Mouse (Mus musculus) heart, embryonic 11.5 days (tissue): ENCODE measurements around the gene Pwp1. TPM values are rescaled to one million over a fixed set of nuclear protein-coding genes. Genes with fewer than 3 reads are reported as not detected.

ENCODE experiments used
- ATAC-seq: fragments of 200-750 bp; cut with Nextera tagmentation; replicated peaks from 2 replicates; pipeline ENCODE4 v1.8.0; 2017; ENCODE audit warnings: moderate library complexity; ENCODE audit not compliant: insufficient number of reproducible peaks, low FRiP score, low TSS enrichment
- H3K27ac ChIP-seq: fragments of 300-500 bp; sonication (generic); 2 replicates; pipeline ENCODE4 v1.5.1; 2014; ENCODE audit warnings: mild to moderate bottlenecking, low read depth, low read length
- H3K27me3 ChIP-seq: fragments of 300-500 bp; sonication (generic); 2 replicates; pipeline ENCODE4 v1.6.1; 2014; ENCODE audit warnings: mild to moderate bottlenecking, low read length, mixed read lengths; ENCODE audit not compliant: control insufficient read depth, insufficient read depth
- H3K36me3 ChIP-seq: fragments of 300-500 bp; sonication (generic); 2 replicates; pipeline ENCODE4 v1.6.1; 2014; ENCODE audit warnings: mild to moderate bottlenecking, low read length, moderate library complexity, mixed read lengths; ENCODE audit not compliant: control insufficient read depth, insufficient read depth
- H3K4me1 ChIP-seq: fragments of 300-500 bp; sonication (generic); 2 replicates; pipeline ENCODE4 v1.6.1; 2014; ENCODE audit warnings: low read length; ENCODE audit not compliant: control insufficient read depth, insufficient read depth
- H3K4me2 ChIP-seq: fragments of 300-500 bp; sonication (generic); 2 replicates; pipeline ENCODE4 v1.6.1; 2014; ENCODE audit warnings: mild to moderate bottlenecking, moderate library complexity
- H3K4me3 ChIP-seq: fragments of 300-500 bp; sonication (generic); 2 replicates; pipeline ENCODE4 v1.5.1; 2014; ENCODE audit warnings: low read depth, low read length
- H3K9ac ChIP-seq: fragments of 300-500 bp; sonication (generic); 2 replicates; pipeline ENCODE4 v1.6.1; 2014; ENCODE audit warnings: mild to moderate bottlenecking, low read depth, low read length, moderate library complexity
- H3K9me3 ChIP-seq: fragments of 300-500 bp; sonication (generic); replicated peaks from 2 replicates; pipeline ENCODE4 v1.6.1; 2016; ENCODE audit warnings: low read length; ENCODE audit not compliant: control insufficient read depth
- WGBS: fragments of 180-500 bp; shearing (Covaris S2); extraction: QIAGEN DNeasy Blood & Tissue Kit; methylation state at CpG from one replicate; pipeline ENCODE4 v1.1.7; 2014; ENCODE audit not compliant: insufficient replicate concordance; 5-methylcytosine and 5-hydroxymethylcytosine counted together
- polyA plus RNA-seq: library from polyadenylated mRNA; unstranded; fragments of >200 nt; fragmentation: Nextera tagmentation; extraction: Ambion mirVana; gene quantifications from 2 replicates; pipeline ENCODE4 v1.2.1, GENCODE M21; 2014

Gene Pwp1
- polyA plus RNA-seq, 1 experiment from 2014 or later, result 57.7 TPM

GRCm38 (mm10) chr10:85875812-85876211 lies 46.5 kb downstream of the Pwp1 start:
- H3K27ac ChIP-seq, result no peak overlapping the region
- ATAC-seq, result no peak
- no peak overlapping the region for H3K4me3 ChIP-seq
- H3K27me3 ChIP-seq, result no peaks in the 10 kb centered on the region
- H3K4me2 ChIP-seq, result no peak overlapping the region
- 90% methylated on average over 5 of the region's 5 CpGs for WGBS
- H3K9me3 ChIP-seq, result no peaks in the 10 kb centered on the region
- H3K36me3 ChIP-seq, result peaks cover 20% of the 10 kb centered on the region
- H3K9ac ChIP-seq, result no peak overlapping the region
- peaks cover 4% of the 10 kb centered on the region; the same call in 1 of the 2 replicates for H3K4me1 ChIP-seq

- WGBS, result 87% methylated on average over 8 of the region's 8 CpGs
- no peak for ATAC-seq
- no peak overlapping the region for H3K9ac ChIP-seq
- no peaks in the 10 kb centered on the region for H3K9me3 ChIP-seq
- H3K27ac ChIP-seq, result no peak overlapping the region
- no peak overlapping the region for H3K4me2 ChIP-seq
- no peaks in the 10 kb centered on the region for H3K4me1 ChIP-seq
- H3K4me3 ChIP-seq, result no peak overlapping the region
- H3K36me3 ChIP-seq, result peaks cover 30% of the 10 kb centered on the region
- no peaks in the 10 kb centered on the region for H3K27me3 ChIP-seq
These were observed 50.7 kb downstream of the Pwp1 start for GRCm38 (mm10) chr10:85879886-85880486.

- Histone ChIP-seq H3K27me3 (no peaks in the 10 kb centered on the region), H3K9ac (peak within 1 kb of the TSS; percentile 94), H3K4me3 (peak within 1 kb of the TSS; percentile 92), H3K36me3 (peaks cover 7% of the 10 kb centered on the region; the same call in 1 of the 2 replicates), H3K9me3 (no peaks in the 10 kb centered on the region), H3K27ac (peak within 1 kb of the TSS; percentile 92), H3K4me1 (peaks cover 6% of the 10 kb centered on the region; the same call in 1 of the 2 replicates), H3K4me2 (peak within 1 kb of the TSS; percentile 86)
- ATAC-seq, result peak; percentile 99
- WGBS, result under 1% methylated on average over 81 of the region's 90 CpGs
These were observed 87.4 kb downstream of the Pwp1 start, which contains the start of gene Prdm4 for GRCm38 (mm10) chr10:85916498-85917309. Prdm4 (minus strand) TSS chr10:85917142.

- no peak within 1 kb of the TSS; the same call in 1 of the 2 replicates for H3K9ac ChIP-seq
- H3K36me3 ChIP-seq, result no peaks in the 10 kb centered on the region
- H3K27me3 ChIP-seq, result peaks cover 15% of the 10 kb centered on the region
- ATAC-seq, result no peak
- 2% methylated on average over 23 of the region's 23 CpGs for WGBS
- no peak within 1 kb of the TSS for H3K27ac ChIP-seq
- H3K4me3 ChIP-seq, result peak within 1 kb of the TSS; percentile 50
- peak within 1 kb of the TSS; percentile 92 for H3K4me2 ChIP-seq
- H3K4me1 ChIP-seq, result 0 out of 2 replicates have a peak, but pooled peaks cover 4% of the 10 kb centered on the region
- H3K9me3 ChIP-seq, result no peaks in the 10 kb centered on the region
These were observed 98.6 kb downstream of the Pwp1 start, which contains the start of gene Ascl4 for GRCm38 (mm10) chr10:85927676-85928445. Ascl4 (plus strand) TSS chr10:85927681.

- Histone ChIP-seq H3K4me3 (peak overlapping the region; percentile 50), H3K4me2 (peak overlapping the region; percentile 92), H3K4me1 (0 out of 2 replicates have a peak, but pooled peaks cover 4% of the 10 kb centered on the region), H3K9ac (no peak overlapping the region; the same call in 1 of the 2 replicates), H3K27me3 (peaks cover 15% of the 10 kb centered on the region), H3K9me3 (no peaks in the 10 kb centered on the region), H3K27ac (no peak overlapping the region), H3K36me3 (no peaks in the 10 kb centered on the region)
- ATAC-seq, result peak; percentile 71; the same call in 1 of the 2 replicates
- whole genome bisulfite sequencing, result 2% methylated on average over 63 of the region's 63 CpGs
These were observed 99.4 kb downstream of the Pwp1 start for GRCm38 (mm10) chr10:85928499-85929207.

GRCm38 (mm10) chr10:85929208-85929591 lies 99.9 kb downstream of the Pwp1 start:
- Histone ChIP-seq H3K4me1 (0 out of 2 replicates have a peak, but pooled peaks cover 4% of the 10 kb centered on the region), H3K4me2 (peak overlapping the region; percentile 92), H3K4me3 (no peak overlapping the region), H3K9ac (no peak overlapping the region), H3K27ac (no peak overlapping the region), H3K27me3 (peaks cover 15% of the 10 kb centered on the region), H3K9me3 (no peaks in the 10 kb centered on the region), H3K36me3 (no peaks in the 10 kb centered on the region)
- ATAC-seq, result no peak
- 54% methylated on average over 11 of the region's 11 CpGs for WGBS

- Histone ChIP-seq H3K4me1 (0 out of 2 replicates have a peak, but pooled peaks cover 4% of the 10 kb centered on the region), H3K9ac (no peak overlapping the region), H3K27me3 (peaks cover 15% of the 10 kb centered on the region), H3K4me3 (no peak overlapping the region), H3K4me2 (no peak overlapping the region), H3K9me3 (no peaks in the 10 kb centered on the region), H3K27ac (no peak overlapping the region), H3K36me3 (no peaks in the 10 kb centered on the region)
- 77% methylated on average over 11 of the region's 11 CpGs for WGBS
- ATAC-seq, result no peak
These were observed 100.7 kb downstream of the Pwp1 start for GRCm38 (mm10) chr10:85929962-85930361.
